ENCODE assay signal across 6 mouse cellular contexts in genomic region chr2:92147925-92148750, GRCm38 (mm10). TPM values are rescaled to one million over a fixed set of nuclear protein-coding genes. Genes with fewer than 3 reads are reported as not detected.
A peak's percentile ranks its signal among the peaks of the same experiment; 100 is the strongest.
DNase-seq lines count a peak whose midpoint lies in the region; TF ChIP-seq lines count a peak whose summit lies in the region.
"Not testable (repeated sequence)": the region's sequence is repeated elsewhere in the genome, so short reads cannot be mapped to it uniquely, and the experiment has no call there.

No protein-coding gene starts in this region.

- H3K27ac ChIP-seq in CH12.LX (ENCODE audit: insufficient read depth, low read depth) = not testable (repeated sequence)

- in situ Hi-C loops in CH12.LX (cut with MboI; ENCODE audit: low pct_ligation_motif_present, low pct_unique_long_range_greater_than_20kb, low sequenced_read_pairs) = not testable (repeated sequence)

- H3K4me2 ChIP-seq in CH12.LX (ENCODE audit: insufficient read depth, low read depth, poor library complexity, severe bottlenecking) = not testable (repeated sequence)

- H3K27me3 ChIP-seq in CH12.LX (replicated peaks) = not testable (repeated sequence)

- dilution Hi-C loops in CH12.LX (cut with MboI; ENCODE audit: extremely low pct_ligation_motif_present, extremely low pct_unique_long_range_greater_than_20kb, low sequenced_read_pairs) = not testable (repeated sequence)

- not testable (repeated sequence) for H3K9me3 ChIP-seq in CH12.LX (replicated peaks; ENCODE audit: low read length)

- TF ChIP-seq EP300 in CH12.LX (IDR thresholded peaks at IDR 0.05; ENCODE audit: low read length) = 0 out of 2 replicates have a peak, but pooled peaks have one; percentile 21

- not testable (repeated sequence) for H3K9ac ChIP-seq in CH12.LX (ENCODE audit: insufficient read depth, low read depth)

- H3K4me3 ChIP-seq in CH12.LX (replicated peaks in 1 of 3; ENCODE audit: low read depth in 2 of 3, low read length in 2 of 3, poor library complexity in 1 of 3) = not testable (repeated sequence)

- TF ChIP-seq POLR2A in CH12.LX (IDR thresholded peaks at IDR 0.05; ENCODE audit: low read depth, low read length) = not testable (repeated sequence)

- TF ChIP-seq RAD21 in CH12.LX (IDR thresholded peaks at IDR 0.05; ENCODE audit: low read depth, low read length) = not testable (repeated sequence)

- peaks cover 0 to 15% of the 10 kb centered on the region in 2 experiments; a peak in 3 of 4 replicates for H3K4me1 ChIP-seq in CH12.LX (ENCODE audit: control insufficient read depth in 1 of 2, insufficient read depth in 2 of 2)

- DNase-seq in 416B (ENCODE audit: low read depth) (peak; percentile 29), CH12.LX (ENCODE audit: extremely low read depth) (peak; percentile 38), NIH3T3 (ENCODE audit: low read depth) (peak; percentile 27), liver (peak; percentile 23)
- peak; percentile 16 for DNase-seq in c-Kit-positive CD71-positive TER-119-positive erythroid progenitor cells, embryonic 14.5 days (ENCODE audit: low spot score)
- peak; percentile 8 for DNase-seq in lung, postnatal 36 days

- TF ChIP-seq CTCF in CH12.LX (conservative IDR thresholded peaks at IDR 0.05 in 1 of 2, IDR thresholded peaks at IDR 0.05 in 1 of 2; ENCODE audit: low read depth in 2 of 2, low read length in 2 of 2) = not testable (repeated sequence)

- not testable (repeated sequence) for H3K79me2 ChIP-seq in CH12.LX (replicated peaks; ENCODE audit: control insufficient read depth, extremely low read depth, insufficient read depth, poor library complexity, severe bottlenecking)

- H3K36me3 ChIP-seq in CH12.LX (replicated peaks in 1 of 2; ENCODE audit: control insufficient read depth in 1 of 2, insufficient read depth in 1 of 2, low read length in 1 of 2) = not testable (repeated sequence)

TF ChIP-seq in CH12.LX, 34 proteins besides CTCF, POLR2A, EP300 and RAD21:
- TF ChIP-seq ZNF384 (IDR thresholded peaks at IDR 0.05; ENCODE audit: low read depth, low read length) = peak; percentile 88
- peak; percentile 97 for TF ChIP-seq ETS1 (conservative IDR thresholded peaks at IDR 0.05; ENCODE audit: low read depth, low read length)
- TF ChIP-seq IRF4 (IDR thresholded peaks at IDR 0.05; ENCODE audit: low read depth, low read length) = peak; percentile 54; the same call in 1 of the 2 replicates
- peak; percentile 29; the same call in 1 of the 2 replicates for TF ChIP-seq HCFC1 (IDR thresholded peaks at IDR 0.05; ENCODE audit: low read depth, low read length)
- TF ChIP-seq SIN3A (IDR thresholded peaks at IDR 0.05; ENCODE audit: low read length) = 0 out of 2 replicates have a peak, but pooled peaks have one; percentile 21
TF ChIP-seq in CH12.LX: peak in this region for 5; not testable (repeated sequence) for 29.

RNA-seq across cellular contexts. Expression of gene Phf21a, which starts 55.2 kb away (rescaled TPM):
- total RNA-seq in CH12.LX (2012; rRNA removed) = 12.0 and 12.3 TPM in 2 replicates
- 8.8 and 10.2 TPM in 2 replicates for total RNA-seq in CH12.LX (2014; rRNA removed)
- 24.5 and 28.0 TPM in 2 replicates for polyA plus RNA-seq in CH12.LX (2012; ENCODE audit: insufficient read length, low read depth)
